30 mouse cellular contexts compared by ENCODE assay signal in genomic region chr2:138827813-138828570, GRCm38 (mm10).
DNase-seq lines count a peak whose midpoint lies in the region; ATAC-seq lines count a peak whose summit lies in the region.
"Had no signal": no experiment of that assay in that cellular context is flagged by ENCODE, and none has a peak within 500 bp of the region (broad histone marks: within the 10 kb centered on the region; RNA-seq: fewer than 3 reads in every experiment).

No protein-coding gene starts in this region.

- peak; percentile 48; the same call in 1 of the 2 replicates for ATAC-seq in forebrain, embryonic 14.5 days
- ATAC-seq in forebrain, embryonic 15.5 days (replicated peaks): no peak; the same call in 1 of the 2 replicates
- ATAC-seq: intestine, embryonic 16.5 days had no signal

- H3K27me3 ChIP-seq in forebrain, embryonic 14.5 days (replicated peaks; ENCODE audit: control insufficient read depth, insufficient read depth, low read length): no peaks in the 10 kb centered on the region
- no peaks in the 10 kb centered on the region for H3K27me3 ChIP-seq in forebrain, embryonic 15.5 days
- H3K27me3 ChIP-seq: CH12.LX; heart, embryonic 12.5 days; hindbrain, embryonic 13.5 days; midbrain, embryonic 12.5 days; neural tube, embryonic 12.5 days had no signal

- H3K27ac ChIP-seq in forebrain, embryonic 14.5 days (ENCODE audit: low read depth, low read length): no peak overlapping the region
- no peak overlapping the region for H3K27ac ChIP-seq in forebrain, embryonic 15.5 days (replicated peaks)
- H3K27ac ChIP-seq: gastrocnemius, adult 2 months; heart, adult 2 months; hindbrain, embryonic 13.5 days; kidney, postnatal 0 days; liver, embryonic 14.5 days; macrophage; midbrain, embryonic 12.5 days; neural tube, embryonic 12.5 days had no signal

- H3K9me3 ChIP-seq in forebrain, embryonic 14.5 days (replicated peaks; ENCODE audit: control insufficient read depth, low read length): no peaks in the 10 kb centered on the region
- no peaks in the 10 kb centered on the region for H3K9me3 ChIP-seq in forebrain, embryonic 15.5 days
- H3K9me3 ChIP-seq: heart, embryonic 12.5 days; hindbrain, embryonic 13.5 days; midbrain, embryonic 12.5 days; neural tube, embryonic 12.5 days had no signal

- H3K36me3 ChIP-seq in forebrain, embryonic 14.5 days (ENCODE audit: control insufficient read depth, insufficient read depth, low read length): no peaks in the 10 kb centered on the region
- H3K36me3 ChIP-seq in forebrain, embryonic 15.5 days: no peaks in the 10 kb centered on the region
- H3K36me3 ChIP-seq: G1E; heart, embryonic 12.5 days; hindbrain, embryonic 13.5 days; midbrain, embryonic 12.5 days; neural tube, embryonic 12.5 days had no signal

- peak; percentile 11 for DNase-seq in embryo, embryonic 10 days (ENCODE audit: low spot score)
- no peak for DNase-seq in embryo, embryonic 11 days
- peak; percentile 27 for DNase-seq in forebrain, embryonic 14.5 days (ENCODE audit: low spot score)
- peak; percentile 1 for DNase-seq in ES-CJ7 (ENCODE audit: low read depth, low spot score)
- peak; percentile 57 for DNase-seq in fat pad, adult 2 months (ENCODE audit: extremely low read depth, low read depth, low spot score)
- DNase-seq in frontal cortex, postnatal 10 days (ENCODE audit: low spot score in 2 of 2): no peak
- no peak for DNase-seq in right cerebral cortex, postnatal 25 days
- DNase-seq: adrenal gland, postnatal 25 days; cerebellum, adult 18-20 months; cerebellum, postnatal 10 days; gastrocnemius, adult 2 months; gastrocnemius, postnatal 36 days; heart, adult 2 months; heart, postnatal 4 days; kidney, adult 8-10 months; liver; lung, adult 2 months; lung, postnatal 10 days had no signal

- no peak overlapping the region for H3K4me3 ChIP-seq in forebrain, embryonic 14.5 days (ENCODE audit: low read depth, low read length)
- no peak overlapping the region for H3K4me3 ChIP-seq in forebrain, embryonic 15.5 days
- H3K4me3 ChIP-seq: gastrocnemius, adult 2 months; heart, adult 2 months; heart, embryonic 12.5 days; hindbrain, embryonic 13.5 days; midbrain, embryonic 12.5 days; myocyte; neural tube, embryonic 12.5 days had no signal

- H3K4me2 ChIP-seq in forebrain, embryonic 14.5 days (ENCODE audit: low read length): no peak overlapping the region
- H3K4me2 ChIP-seq in forebrain, embryonic 15.5 days (replicated peaks): no peak overlapping the region
- H3K4me2 ChIP-seq: heart, embryonic 12.5 days; hindbrain, embryonic 13.5 days; midbrain, embryonic 12.5 days; neural tube, embryonic 12.5 days had no signal

- 42% methylated on average over 2 of the region's 2 CpGs for WGBS in forebrain, embryonic 14.5 days
- 52% methylated on average over 2 of the region's 2 CpGs for WGBS in forebrain, embryonic 15.5 days

- H3K4me1 ChIP-seq in forebrain, embryonic 14.5 days (ENCODE audit: control insufficient read depth, insufficient read depth, low read length): no peaks in the 10 kb centered on the region
- no peaks in the 10 kb centered on the region for H3K4me1 ChIP-seq in forebrain, embryonic 15.5 days
- H3K4me1 ChIP-seq: heart, embryonic 12.5 days; hindbrain, embryonic 13.5 days; midbrain, embryonic 12.5 days; neural tube, embryonic 12.5 days had no signal

- H3K9ac ChIP-seq in forebrain, embryonic 14.5 days (ENCODE audit: low read length): no peak overlapping the region
- no peak overlapping the region for H3K9ac ChIP-seq in forebrain, embryonic 15.5 days (replicated peaks)
- H3K9ac ChIP-seq: heart, embryonic 12.5 days; hindbrain, embryonic 13.5 days; liver, embryonic 14.5 days; midbrain, embryonic 12.5 days; neural tube, embryonic 12.5 days had no signal

Comparison
In these comparisons a context has a peak if more than half of its experiments do, and no peak if none do; other contexts are left out.
1. DNase-seq: peak in embryo, embryonic 10 days (single experiment), forebrain, embryonic 14.5 days (single experiment), ES-CJ7 (single experiment) and fat pad, adult 2 months (single experiment); none in embryo, embryonic 11 days (single experiment), frontal cortex, postnatal 10 days (0 of 2) and right cerebral cortex, postnatal 25 days (single experiment).